Comparison of ENCODE assay signal across 10 mouse cellular contexts in genomic region chr6:84393519-84394231, GRCm38 (mm10).
DNase-seq lines count a peak whose midpoint lies in the region; ATAC-seq and TF ChIP-seq lines count a peak whose summit lies in the region.
"Had no signal": no experiment of that assay in that cellular context is flagged by ENCODE, and none has a peak within 500 bp of the region (broad histone marks: within the 10 kb centered on the region; RNA-seq: fewer than 3 reads in every experiment).

No protein-coding gene starts in this region.

- DNase-seq in heart, postnatal 4 days: no peak
- DNase-seq in lung, postnatal 0 days (ENCODE audit: low spot score): peak; percentile 47
- DNase-seq in lung, adult 2 months: no peak
- peak; percentile 41 for DNase-seq in liver
- no peak for DNase-seq in embryo, embryonic 10 days (ENCODE audit: low spot score)
- no peak for DNase-seq in left cerebral cortex, postnatal 25 days (ENCODE audit: low spot score in 2 of 2)
- DNase-seq: thymus, postnatal 4 days had no signal

- H3K9me3 ChIP-seq in heart, embryonic 11.5 days (replicated peaks; ENCODE audit: control insufficient read depth, low read length): no peaks in the 10 kb centered on the region
- H3K9me3 ChIP-seq in lung, postnatal 0 days (ENCODE audit: low read length): no peaks in the 10 kb centered on the region

- no peak overlapping the region for H3K9ac ChIP-seq in heart, embryonic 11.5 days (ENCODE audit: low read depth, low read length)
- H3K9ac ChIP-seq in lung, postnatal 0 days (replicated peaks; ENCODE audit: low read depth): no peak overlapping the region

- no peak overlapping the region for H3K27ac ChIP-seq in heart, embryonic 11.5 days (ENCODE audit: low read depth, low read length)
- no peak overlapping the region for H3K27ac ChIP-seq in lung, postnatal 0 days (ENCODE audit: low read length)
- H3K27ac ChIP-seq: hindbrain, postnatal 0 days had no signal

- no peaks in the 10 kb centered on the region for H3K36me3 ChIP-seq in heart, embryonic 11.5 days (ENCODE audit: control insufficient read depth, insufficient read depth, low read length)
- no peaks in the 10 kb centered on the region for H3K36me3 ChIP-seq in lung, postnatal 0 days (ENCODE audit: insufficient read depth, low read length)

- intact Hi-C loops in left cerebral cortex, postnatal 25 days (cut with DNase I): no loop called here

- H3K4me3 ChIP-seq in heart, embryonic 11.5 days (ENCODE audit: low read depth, low read length): no peak overlapping the region
- H3K4me3 ChIP-seq in lung, postnatal 0 days (ENCODE audit: low read depth, low read length): no peak overlapping the region
- no peak overlapping the region for H3K4me3 ChIP-seq in lung, adult 2 months (replicated peaks; ENCODE audit: extremely low read depth, low read depth, low read length)

- 29% methylated on average over 9 of the region's 9 CpGs for WGBS in heart, embryonic 11.5 days (ENCODE audit: insufficient replicate concordance)
- WGBS in lung, postnatal 0 days: 46% methylated on average over 9 of the region's 9 CpGs
- 49% methylated on average over 9 of the region's 9 CpGs for WGBS in lung, adult 2 months

- peaks cover 22% of the 10 kb centered on the region for H3K4me1 ChIP-seq in heart, embryonic 11.5 days (ENCODE audit: control insufficient read depth, insufficient read depth, low read length)
- no peaks in the 10 kb centered on the region for H3K4me1 ChIP-seq in lung, postnatal 0 days (ENCODE audit: insufficient read depth, low read depth, low read length)
- peaks cover 6% of the 10 kb centered on the region; the same call in 1 of the 2 replicates for H3K4me1 ChIP-seq in lung, adult 2 months (ENCODE audit: control insufficient read depth, insufficient read depth, low read length)

- ATAC-seq in heart, embryonic 11.5 days (replicated peaks; ENCODE audit: insufficient number of reproducible peaks, low FRiP score, low TSS enrichment): 0 out of 2 replicates have a peak, but pooled peaks have one; percentile 35
- peak; percentile 80 for ATAC-seq in lung, postnatal 0 days
- ATAC-seq in megakaryocyte-erythroid progenitor cell, adult 5-6 weeks (replicated peaks; ENCODE audit: low FRiP score, low TSS enrichment, poor library complexity, severe bottlenecking): peak; percentile 48
- ATAC-seq: hindbrain, postnatal 0 days had no signal

- H3K27me3 ChIP-seq in heart, embryonic 11.5 days (ENCODE audit: control insufficient read depth, insufficient read depth, low read length): peaks cover 9% of the 10 kb centered on the region; the same call in 1 of the 2 replicates
- no peaks in the 10 kb centered on the region for H3K27me3 ChIP-seq in lung, postnatal 0 days (replicated peaks; ENCODE audit: insufficient read depth, low read length)

- no peak for TF ChIP-seq POLR2A in lung, adult 2 months (IDR thresholded peaks at IDR 0.05; ENCODE audit: borderline replicate concordance, extremely low read depth, low read depth, low read length)

- no peak overlapping the region for H3K4me2 ChIP-seq in heart, embryonic 11.5 days
- H3K4me2 ChIP-seq in lung, postnatal 0 days (replicated peaks; ENCODE audit: low read depth, low read length): no peak overlapping the region

- TF ChIP-seq CTCF in lung, postnatal 0 days (IDR thresholded peaks at IDR 0.05): no peak
- TF ChIP-seq CTCF in lung, adult 2 months (IDR thresholded peaks at IDR 0.05; ENCODE audit: insufficient read depth, low read length): no peak

- no peak for TF ChIP-seq EP300 in lung, postnatal 0 days (IDR thresholded peaks at IDR 0.05)

Comparison
In these comparisons a context has a peak if more than half of its experiments do, and no peak if none do; other contexts are left out.
1. DNase-seq: peak in lung, postnatal 0 days (single experiment) and liver (single experiment); none in heart, postnatal 4 days (single experiment), lung, adult 2 months (single experiment), embryo, embryonic 10 days (single experiment) and left cerebral cortex, postnatal 25 days (0 of 2).
2. Peak in every context shown above with its lines, with median percentiles within 50 percentile points of each other: ATAC-seq.